Mouse (Mus musculus) testis, adult 2 months (tissue): ENCODE data around the gene Edil3.

Experiments
- CTCF ChIP-seq: fragments of 200-500 bp; IDR thresholded peaks from 2 replicates; pipeline ENCODE4 v1.5.1; 2012; ENCODE audit warnings: low read depth, mild to moderate bottlenecking, inconsistent platforms, low read length, moderate library complexity; ENCODE audit not compliant: control insufficient read depth, insufficient read depth, insufficient replicate concordance
- POLR2A ChIP-seq: fragments of 200-500 bp; IDR thresholded peaks from 2 replicates; pipeline ENCODE4 v1.6.1; 2012; ENCODE audit warnings: low read depth, mild to moderate bottlenecking, inconsistent platforms, low read length, moderate library complexity; ENCODE audit not compliant: control insufficient read depth

- TF ChIP-seq CTCF (no peak), POLR2A (no peak)
Observed at GRCm38 (mm10) chr13:89355234-89355633, 534.0 kb downstream of the Edil3 start.
